Mouse (Mus musculus) testis, postnatal 10 days (tissue): Measurements from ENCODE around the gene Tbca.

ENCODE experiments used
- DNase-seq: peaks from one replicate; pipeline ENCODE4 v3.0.0; 2021; ENCODE audit warnings: low spot score

The Tbca gene

DNA sequence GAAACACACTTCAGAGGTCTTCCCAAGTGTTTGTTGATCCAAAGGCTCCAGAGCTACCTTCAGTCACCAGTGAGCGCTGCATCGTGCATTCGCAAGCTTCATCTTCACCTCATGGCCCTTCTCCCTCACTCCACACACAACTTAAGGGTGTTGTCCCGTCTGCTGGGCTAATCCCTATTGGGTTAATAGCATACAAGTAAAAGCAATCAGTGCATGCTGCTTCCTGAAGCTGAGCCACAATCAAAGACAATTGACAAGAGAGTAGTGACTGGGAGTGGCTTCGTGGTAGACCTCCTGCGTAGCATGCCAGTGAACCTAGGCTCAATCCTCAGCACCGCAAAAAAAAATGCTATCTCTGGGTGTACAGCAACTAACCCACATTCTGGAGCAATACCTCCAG, 59.2 kb downstream of the Tbca start:
- no peak for DNase-seq

DNA sequence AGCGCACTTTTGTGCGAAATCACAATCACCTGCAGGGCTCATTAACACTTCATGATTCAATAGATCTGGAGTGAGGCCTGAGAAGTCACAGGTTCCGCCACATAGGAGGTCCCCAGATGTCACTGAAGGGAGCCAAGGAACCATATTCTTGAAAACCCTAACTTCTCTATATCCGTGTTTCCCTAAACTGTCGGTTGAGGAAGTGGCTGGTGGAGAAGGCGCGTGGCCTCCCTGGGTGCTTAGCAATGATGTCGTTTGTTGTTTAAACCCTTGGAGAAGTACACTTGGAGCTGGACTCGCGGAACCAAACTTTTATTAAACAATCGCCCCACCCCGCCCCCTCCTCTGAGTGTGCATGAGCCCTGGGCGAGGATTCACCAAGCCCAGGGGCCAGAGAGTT, 60.6 kb downstream of the Tbca start:
- no peak for DNase-seq

DNA sequence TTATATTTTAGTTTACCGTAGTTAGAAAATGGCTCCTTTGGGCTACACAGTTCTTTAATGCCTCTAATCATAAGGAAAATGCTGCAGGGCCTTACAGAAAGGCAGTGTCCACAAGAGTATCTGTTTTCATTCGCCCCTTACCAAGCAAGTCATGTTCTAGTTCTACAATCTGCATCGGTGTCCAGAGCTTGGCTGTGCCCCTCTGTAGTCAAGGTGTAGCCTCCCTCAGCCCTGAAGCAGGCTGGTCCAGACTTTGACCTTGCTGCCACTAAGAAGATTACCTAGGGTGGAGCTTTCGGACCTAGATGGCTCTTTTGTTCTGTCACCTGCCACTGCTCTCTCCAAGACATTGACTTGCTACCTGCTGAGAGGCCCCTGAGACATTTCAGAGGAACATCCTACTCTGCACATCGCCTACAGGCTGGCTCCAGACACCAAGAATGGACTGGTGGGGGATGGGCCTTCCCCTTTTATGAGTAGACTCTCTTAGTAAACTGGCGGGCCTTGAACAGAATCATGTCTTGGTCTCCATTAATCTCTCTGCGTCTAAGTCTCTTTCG, 69.4 kb downstream of the Tbca start:
- DNase-seq = no peak

DNA sequence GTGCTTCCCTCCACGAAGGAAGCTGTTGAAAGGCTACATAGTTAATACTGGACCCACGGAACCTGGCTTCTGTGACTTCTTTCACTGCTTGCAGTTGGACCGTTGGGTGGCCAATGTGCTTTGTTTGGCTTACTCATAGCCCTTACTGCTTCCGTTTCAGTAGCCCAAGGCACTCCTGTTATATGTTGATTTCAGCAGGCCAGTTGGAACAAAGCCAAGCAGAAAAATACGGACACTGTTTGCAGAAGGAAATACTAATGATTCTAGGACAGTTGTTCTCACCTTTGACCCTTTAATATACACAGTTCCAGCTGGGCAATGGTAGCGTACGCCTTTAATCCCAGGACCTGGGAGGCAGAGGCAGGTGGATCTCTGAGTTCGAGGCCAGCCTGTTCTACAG, 70.5 kb downstream of the Tbca start:
- DNase-seq = no peak

DNA sequence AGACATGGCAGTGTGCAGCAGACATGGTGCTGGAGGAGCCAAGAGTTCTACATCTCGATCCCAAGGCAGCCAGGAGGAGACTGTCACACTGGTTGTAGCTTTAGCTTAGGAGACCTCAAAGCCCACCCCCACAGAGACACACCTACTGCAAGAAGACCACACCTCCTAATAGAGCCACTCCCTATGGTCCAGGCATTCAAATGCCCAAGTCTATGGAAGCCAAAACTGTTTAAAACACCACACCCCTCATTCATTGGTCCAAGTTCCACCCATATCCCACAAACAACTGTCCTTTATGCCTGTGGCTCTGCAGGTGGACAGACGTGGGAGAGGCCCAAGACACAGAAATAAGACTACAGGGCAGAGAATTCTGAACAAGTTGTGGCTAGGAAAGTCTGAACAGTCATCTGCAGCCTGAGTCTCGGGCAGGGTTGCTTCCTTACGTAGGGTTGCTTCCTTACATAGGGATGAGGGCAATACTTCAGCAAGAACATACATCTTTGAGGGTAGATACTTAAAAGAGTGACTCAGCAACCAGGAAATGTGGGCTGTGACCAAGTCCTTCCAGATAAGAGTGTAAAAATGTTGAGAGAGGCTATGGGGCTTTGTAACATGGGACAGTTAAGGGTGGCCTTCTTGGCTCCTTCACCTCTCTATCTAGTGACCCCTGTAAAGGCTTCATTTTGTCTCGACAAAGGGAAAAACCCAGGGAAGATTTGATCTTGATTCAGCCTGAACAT, 74.0 kb downstream of the Tbca start:
- no peak for DNase-seq

DNA sequence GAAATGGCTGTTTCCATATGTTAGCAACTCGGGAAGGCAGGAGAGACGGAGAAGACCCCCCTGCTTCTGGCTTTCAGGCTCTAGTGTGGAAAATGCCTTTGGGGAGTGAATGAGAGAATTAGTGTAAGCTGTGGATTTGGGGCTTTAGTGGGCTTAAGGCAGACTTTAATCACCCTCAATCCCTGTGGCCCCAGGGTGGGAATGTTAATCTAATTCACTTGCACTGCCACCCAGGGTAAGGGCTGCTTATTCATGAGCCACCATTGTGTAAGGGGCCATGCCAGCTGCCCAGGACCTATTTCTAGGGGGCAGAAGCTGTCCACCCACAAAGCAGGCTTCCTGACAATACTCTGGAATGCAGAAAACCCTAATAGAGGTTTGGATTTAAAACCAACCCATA, 78.2 kb downstream of the Tbca start:
- DNase-seq = no peak

DNA sequence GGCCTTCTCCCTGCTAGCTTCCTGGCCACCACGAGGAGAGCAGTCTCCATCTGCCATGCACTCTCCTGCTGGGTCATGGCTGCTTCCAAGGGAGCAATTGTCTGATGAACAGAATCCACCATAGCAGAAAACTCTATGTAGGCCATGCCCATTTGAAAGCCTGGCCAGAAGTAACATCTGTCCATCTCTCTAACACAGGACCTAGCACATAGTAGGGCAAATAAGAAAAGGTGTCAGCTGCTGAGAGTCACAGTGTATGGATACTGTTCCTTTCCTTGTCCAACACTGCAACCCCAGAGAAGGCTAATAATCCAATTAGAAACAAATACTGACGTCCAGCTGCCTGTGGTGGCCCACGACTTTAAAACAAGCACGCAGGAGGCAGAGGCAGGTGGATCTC, 79.1 kb downstream of the Tbca start:
- DNase-seq = no peak

DNA sequence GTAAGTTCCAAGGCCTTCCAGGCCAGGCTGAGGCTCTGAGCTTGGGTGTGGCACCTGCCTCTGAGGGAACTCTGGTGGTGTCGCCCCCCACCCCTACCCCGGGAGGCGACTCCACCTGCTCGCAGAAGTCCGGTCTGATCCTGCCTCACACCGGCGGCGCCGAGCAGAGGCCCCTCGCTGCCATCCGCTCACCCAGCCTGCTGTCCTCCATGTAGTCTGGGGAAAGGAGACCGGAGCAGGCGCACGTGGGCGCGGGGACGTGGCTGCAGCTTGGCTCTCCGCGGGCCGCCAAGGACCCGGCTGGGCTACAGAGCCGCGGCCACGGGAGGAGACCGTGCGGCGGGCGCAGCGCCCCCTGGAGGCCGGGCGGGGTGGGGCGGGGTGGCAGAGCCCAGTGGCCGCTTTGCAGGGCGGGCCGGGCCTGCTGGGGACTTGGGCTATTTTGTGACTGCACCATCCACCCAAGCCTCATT, 79.8 kb downstream of the Tbca start:
- DNase-seq = peak; percentile 79

DNA sequence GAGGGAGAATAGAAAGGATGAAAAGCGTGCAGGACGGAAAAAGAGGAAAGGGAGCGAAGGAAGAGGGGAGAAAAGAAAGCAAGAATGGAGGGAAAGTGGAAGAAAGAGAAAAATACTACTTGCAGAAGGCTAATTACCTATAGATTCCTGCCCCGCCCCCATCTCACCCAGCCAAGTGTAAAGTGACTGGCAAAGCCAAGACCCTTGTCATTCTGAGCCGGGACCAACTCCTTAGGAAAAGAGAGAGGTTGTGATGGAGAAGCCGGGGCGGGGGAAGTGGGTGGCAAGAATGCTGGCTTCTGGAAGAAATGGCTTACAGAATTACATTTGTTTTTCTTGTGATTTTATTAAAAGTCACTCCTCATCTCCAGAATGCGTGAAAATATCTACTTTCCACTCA, 80.8 kb downstream of the Tbca start:
- no peak for DNase-seq

DNA sequence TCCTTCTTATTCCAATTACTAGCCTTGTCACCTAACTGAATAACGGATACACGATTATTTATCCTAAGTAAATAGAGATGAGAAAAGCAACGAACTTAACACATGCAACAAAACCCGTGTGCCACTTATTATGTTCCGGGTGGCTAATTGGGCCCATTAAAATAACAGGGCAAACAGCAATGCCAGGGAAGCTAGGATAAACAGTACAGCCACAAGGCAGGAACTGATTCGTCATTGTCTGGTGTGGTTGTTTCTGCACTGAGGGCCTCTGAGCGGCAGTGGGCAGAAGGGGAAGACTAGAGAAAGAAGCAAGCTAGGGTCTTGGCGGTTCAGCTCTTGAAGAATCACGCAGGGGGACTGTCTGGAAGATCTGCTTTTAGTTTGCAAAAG, 81.4 kb downstream of the Tbca start:
- no peak for DNase-seq

DNA sequence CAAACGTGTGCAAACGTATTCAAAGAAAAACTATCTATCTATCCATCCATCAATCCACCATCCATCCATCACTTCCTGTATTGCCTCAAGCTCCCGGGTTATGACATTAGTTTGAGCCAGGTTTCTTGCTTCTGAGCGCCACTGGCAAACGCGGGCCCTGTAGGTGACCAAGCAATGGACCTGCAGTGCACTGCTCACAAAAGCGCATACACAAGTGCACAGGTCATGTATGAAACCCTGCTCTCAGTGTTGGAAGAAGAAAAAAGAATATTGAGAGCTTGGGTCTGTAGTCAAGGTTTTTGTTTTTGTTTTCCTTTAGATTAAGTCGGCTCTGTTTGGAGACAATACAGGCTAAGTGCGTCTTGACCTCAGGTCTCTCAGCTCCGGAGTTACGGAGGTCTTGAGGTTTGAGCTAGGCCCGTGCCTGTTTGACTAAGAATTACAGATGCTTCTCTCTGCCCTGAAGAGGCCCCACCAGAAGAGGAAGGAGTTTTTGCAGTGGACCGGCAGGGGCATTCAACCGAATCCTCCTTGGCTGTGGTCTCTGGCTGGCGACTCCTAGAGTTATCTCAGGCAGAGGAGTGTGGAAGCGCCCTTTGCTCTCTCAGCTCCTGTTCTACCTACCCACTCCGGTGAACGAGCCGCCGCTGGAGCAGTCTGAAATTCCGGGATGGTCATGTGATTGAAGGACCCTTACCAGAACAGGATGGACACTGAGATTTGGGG, 81.9 kb downstream of the Tbca start:
- no peak for DNase-seq

DNA sequence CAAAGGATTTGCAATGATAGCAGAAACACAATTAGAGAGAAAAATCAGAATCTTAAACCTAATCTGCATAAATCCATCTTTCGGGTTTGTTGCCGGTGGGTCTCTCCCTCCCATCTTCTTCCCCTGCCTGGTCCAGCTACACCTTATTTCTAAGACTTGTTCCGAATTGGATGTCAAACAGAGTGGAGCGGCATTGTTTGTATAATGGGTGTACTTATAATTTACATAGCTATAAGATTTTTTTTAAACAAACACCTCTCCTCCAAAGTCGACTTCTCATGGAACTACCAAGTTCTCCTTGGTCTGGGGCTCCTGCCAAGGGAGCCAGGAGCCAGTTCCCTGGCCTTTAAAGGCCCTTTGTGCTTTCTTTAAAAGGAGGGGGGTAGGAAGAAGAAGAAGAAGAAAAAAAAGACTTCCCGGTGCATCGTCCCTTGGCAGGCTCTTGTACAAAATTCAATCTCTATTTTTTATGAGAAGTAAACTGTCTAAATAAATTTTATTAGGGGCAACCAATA, 83.2 kb downstream of the Tbca start:
- DNase-seq = no peak

DNA sequence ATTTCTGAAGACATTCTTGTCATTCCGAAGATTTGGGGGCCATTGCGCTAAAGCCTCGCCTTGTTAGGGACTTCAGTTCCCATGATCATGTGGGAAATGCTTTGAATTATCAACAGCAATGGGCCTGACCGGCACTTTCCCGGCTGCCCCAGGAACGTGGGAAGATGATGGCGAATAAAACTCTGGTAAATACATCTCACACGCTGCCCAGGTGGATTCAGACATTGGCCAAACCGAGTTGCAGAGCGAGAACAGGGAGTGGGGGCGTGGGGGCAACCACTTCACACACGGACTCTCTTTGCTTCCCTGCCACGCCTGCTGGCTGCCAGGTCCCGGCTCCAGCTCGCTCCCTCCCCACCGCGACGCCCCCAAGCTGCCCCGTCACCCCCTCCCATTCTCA, 83.7 kb downstream of the Tbca start:
- no peak for DNase-seq

DNA sequence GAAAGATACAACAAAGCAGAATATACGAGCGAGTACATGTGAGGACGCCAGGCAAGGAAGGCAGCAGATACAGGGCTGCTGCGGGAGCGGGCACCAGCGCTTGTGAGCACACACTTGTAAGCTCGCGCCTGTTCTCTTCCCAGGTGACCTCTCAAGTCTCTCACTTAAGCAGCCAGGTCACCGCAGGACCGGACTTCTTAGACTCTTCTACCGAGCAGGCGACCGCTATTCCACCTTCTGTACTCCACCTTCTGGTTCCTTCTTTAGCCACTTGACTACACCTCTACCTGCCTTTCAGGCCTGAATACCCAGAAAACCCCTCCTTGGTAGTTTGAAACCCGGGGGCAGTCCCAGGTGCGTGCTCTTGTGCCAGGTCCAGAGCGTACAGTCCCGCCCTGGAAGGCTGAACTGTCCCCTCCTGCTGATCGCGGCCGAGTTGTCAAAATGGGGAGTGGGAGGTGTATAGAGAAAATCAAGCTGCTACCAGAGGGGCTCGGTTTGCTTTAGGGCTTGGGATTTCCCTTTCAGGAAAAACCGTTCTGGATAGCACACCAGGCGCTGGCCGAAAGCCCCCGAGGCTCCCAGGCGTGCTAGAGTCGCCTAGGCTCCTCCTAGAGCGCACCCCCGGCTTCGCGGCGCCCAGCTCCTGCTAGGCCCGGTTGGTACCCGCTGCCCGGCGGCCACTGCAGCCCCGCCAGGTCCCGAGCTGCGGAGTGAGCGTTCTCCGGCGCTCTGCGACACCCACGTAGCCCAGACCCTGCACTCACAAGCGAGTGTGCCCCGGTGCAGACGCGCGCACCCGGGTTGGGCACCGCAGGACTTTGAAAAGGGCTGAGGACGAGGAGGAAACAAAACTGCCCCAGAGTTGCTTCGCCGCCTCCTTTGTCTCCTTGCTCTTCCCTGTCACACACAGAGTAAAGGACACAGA, 84.7 kb downstream of the Tbca start:
- no peak for DNase-seq

DNA sequence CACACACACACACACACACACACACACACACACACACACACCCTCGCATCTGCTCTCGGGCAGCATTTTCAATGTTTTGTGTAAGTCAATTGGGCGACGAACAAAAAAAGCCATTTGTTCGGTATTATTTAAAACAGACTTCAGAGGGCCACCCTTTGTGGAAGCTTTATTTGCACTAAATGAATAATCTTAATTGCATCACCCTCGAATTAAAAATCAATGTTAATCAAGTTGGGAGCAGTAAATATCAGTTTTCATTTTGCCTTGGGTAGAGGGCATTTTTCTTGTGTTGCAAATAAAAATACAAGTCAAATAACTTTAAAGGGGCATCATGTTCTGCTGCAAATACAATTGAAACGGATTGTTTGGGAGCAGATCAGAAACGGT, 85.3 kb downstream of the Tbca start:
- no peak for DNase-seq

DNA sequence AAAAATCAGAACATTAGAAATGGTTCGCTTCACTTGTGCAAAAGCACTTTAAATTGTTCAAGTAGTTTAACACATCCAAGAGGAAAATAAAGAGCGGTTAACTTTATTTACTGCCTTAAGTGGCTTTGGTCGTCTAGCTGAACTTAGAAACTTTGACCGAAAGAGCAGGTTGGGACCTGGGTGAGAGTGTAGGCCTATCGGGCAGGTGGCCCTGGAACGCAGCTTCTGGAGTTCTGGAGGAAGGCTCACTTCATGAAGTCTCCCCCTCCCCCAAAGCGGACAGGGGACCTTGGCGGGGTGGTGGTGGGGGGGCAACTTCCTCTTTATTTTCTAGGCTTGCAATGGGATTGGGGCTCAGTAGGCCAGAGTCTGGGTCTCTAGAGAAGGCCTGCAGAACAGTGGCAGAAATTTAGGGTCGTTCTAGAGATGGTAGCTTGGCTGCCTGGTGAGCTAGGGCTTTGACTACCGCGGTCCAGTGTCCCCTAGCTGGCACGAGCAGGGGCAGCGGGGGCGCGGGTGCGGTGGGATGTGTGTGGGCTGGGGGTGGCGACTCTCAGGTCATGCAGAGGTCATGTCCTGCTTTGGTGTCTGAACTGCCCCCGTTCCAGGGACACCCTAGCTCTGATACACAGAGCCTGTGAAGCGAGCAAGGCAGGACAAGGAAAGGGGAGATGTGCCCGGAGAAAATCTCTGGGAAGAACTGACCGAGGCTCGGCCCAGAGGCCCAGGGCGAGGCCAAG, 86.1 kb downstream of the Tbca start:
- no peak for DNase-seq

DNA sequence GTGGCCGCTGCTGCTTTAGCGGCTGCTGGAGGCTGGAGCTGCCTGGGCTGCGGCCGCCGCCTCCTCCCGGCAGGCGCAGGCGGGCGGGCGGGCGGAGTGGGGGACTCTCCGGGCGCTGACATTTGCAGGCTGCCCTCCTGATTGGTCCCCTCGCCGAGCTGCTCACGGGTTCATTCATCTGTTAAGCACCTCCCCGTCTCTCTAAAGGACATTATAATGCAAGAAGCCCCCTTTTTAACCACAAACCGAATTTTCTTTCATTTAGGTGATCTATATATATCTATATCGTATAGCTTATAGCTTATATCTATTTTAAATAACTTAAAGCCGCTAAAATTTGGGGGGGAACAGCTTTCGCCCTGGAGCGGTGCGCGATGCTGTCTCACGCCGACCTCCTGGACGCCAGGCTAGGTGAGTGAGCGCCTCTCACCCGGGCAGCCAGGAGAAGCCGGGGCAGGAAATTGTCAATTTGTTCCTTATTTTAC, 86.7 kb downstream of the Tbca start, which contains the start of gene Otp:
Otp (plus strand) TSS at position 207 of the 485 bp plus-strand sequence.
- no peak for DNase-seq

DNA sequence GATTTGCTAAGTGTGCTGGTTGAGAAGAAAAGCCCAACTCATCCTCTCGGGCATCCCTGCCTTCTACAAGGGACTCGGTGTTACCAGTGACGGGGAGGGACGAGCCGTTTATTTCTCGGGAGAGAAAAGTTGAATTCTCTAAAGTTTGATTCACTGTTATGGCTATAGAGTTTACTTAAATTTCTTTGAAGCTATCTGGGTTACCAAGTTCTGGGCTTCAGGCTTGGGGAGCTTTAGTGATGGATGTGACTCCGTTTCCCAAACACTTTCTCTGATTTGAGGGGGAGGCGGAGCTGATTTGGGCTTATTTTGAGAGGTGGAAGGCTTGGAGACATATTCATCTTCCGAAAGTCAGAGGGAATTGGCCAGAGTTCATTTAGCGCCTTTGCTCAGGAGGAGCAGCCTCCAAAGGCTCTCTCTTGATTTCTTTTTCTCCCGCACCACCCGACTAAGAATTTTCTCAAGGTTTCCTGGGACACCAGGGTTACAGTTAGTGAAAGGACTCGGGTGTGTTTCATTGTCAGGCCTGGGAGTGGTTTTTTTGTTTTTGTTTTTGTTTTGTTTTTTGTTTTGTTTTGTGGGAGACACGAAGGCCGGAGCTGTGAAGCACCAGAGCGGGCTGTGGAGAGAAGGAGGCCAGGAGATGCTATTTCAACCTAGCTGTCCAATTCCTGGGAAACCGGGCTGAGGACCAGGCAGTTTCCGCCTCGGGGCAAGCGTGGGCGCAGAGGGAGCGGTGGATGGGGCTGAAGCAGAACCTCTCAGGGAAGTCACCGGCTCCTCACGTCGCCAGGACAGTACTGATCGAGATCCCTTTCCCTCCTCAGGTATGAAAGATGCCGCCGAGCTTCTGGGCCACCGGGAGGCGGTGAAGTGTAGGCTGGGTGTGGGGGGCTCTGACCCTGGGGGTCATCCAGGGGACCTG, 87.8 kb downstream of the Tbca start:
- DNase-seq = no peak

DNA sequence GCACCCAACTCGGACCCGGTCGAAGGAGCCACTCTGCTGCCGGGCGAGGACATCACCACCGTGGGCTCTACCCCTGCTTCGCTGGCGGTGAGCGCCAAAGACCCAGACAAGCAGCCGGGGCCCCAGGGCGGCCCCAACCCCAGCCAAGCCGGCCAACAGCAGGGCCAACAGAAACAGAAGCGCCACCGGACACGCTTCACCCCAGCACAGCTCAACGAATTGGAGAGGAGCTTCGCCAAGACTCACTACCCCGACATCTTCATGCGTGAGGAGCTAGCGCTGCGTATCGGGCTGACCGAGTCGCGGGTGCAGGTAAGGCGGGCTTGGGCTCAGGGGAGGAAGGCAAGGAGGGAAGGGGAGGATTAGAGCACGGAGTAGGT, 88.5 kb downstream of the Tbca start:
- no peak for DNase-seq
